Mouse (Mus musculus): ENCODE results near the gene Gm49318. TPM values are rescaled to one million over a fixed set of nuclear protein-coding genes. Genes with fewer than 3 reads are reported as not detected.

Gene Gm49318
- polyA plus RNA-seq, 1 experiment from 2014 or later = not detected

DNA sequence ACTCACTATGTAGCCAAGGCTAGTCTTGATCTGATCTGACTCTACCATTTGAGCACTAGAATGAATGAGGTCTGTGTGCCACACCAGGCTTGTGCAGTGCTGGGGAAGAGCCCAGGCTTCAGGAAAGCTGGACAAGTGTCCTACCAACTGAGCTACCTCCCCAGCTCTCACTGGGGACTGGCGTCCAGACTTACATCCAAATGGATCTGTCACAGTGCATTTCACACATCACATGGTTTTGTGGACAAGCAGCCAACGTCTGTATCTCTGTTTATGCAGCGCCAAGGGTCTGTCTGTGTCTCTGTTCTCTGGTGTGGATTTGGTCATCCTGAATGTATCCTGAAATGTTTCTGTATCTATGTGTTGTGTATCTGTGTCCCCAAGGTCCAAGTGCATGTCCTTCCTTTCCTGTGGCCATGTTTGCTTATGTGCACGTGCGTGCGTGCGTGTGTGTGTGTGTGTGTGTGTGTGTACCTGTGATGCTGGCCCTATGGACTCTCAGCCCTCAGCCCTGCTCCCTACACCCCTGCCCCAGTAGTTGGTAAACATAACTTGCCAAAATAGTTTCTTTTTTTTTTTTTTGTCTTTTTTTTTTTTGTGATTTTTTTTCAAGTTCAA lies 53.7 kb downstream of the Gm49318 start:
- peaks cover 18% of the 10 kb centered on the region for H3K36me3 ChIP-seq
- no peak overlapping the region for H3K4me2 ChIP-seq
- H3K9ac ChIP-seq = no peak overlapping the region
- ATAC-seq (ENCODE audit: insufficient read depth, low FRiP score, low read depth) = no peak
- no peak overlapping the region for H3K4me3 ChIP-seq (replicated peaks)
- no peak overlapping the region for H3K27ac ChIP-seq
- H3K4me1 ChIP-seq = no peaks in the 10 kb centered on the region
- 69% methylated on average over 7 of the region's 7 CpGs for WGBS
- H3K27me3 ChIP-seq (replicated peaks) = no peaks in the 10 kb centered on the region
- H3K9me3 ChIP-seq = no peaks in the 10 kb centered on the region

DNA sequence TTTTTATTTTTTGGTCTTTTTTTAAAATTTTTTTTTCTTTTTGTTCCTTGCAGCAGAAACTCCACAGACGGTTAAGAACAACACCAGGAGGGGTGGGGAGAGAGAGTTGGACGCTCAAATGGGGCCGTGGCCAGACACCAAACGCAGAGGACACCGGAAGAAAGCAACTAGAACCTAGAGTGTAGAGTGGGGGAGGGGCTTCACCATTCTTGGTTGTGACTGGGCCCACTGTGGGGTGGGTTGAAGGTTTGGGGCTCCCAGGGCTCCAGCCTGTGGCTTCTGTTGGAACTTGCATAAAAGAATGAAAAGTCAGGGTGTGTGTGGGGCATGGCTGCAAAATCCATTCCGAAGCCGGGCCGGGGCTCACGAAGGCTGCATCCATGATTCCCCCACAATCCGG lies 54.8 kb downstream of the Gm49318 start:
- WGBS = 63% methylated on average over 10 of the region's 10 CpGs
- H3K27ac ChIP-seq = no peak overlapping the region
- no peak overlapping the region for H3K4me2 ChIP-seq
- ATAC-seq (ENCODE audit: insufficient read depth, low FRiP score, low read depth) = no peak
- H3K36me3 ChIP-seq = peaks cover 28% of the 10 kb centered on the region
- H3K9me3 ChIP-seq = no peaks in the 10 kb centered on the region
- H3K4me1 ChIP-seq = no peaks in the 10 kb centered on the region
- no peak overlapping the region for H3K9ac ChIP-seq
- no peaks in the 10 kb centered on the region for H3K27me3 ChIP-seq (replicated peaks)
- no peak overlapping the region for H3K4me3 ChIP-seq (replicated peaks)

DNA sequence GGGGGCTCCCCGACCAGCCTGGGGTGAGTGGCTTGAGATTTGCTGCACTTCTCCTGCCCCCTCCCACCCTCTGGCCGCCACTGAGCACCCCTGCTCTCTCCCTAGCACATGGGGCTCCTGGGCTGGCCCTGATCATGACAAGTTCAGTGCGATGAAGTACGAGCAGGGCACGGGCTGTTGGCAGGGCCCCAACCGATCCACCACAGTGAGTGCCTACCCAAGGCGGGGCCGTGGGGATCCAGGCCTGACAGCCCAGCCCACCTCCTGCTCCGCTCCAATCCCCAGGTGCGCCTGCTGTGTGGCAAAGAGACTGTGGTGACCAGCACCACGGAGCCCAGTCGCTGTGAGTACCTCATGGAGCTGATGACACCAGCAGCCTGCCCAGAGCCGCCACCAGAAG lies 58.3 kb downstream of the Gm49318 start:
- Histone ChIP-seq H3K36me3 (peaks cover 61% of the 10 kb centered on the region), H3K4me1 (no peaks in the 10 kb centered on the region), H3K4me2 (no peak overlapping the region), H3K4me3 (replicated peaks) (no peak overlapping the region), H3K27ac (no peak overlapping the region), H3K27me3 (replicated peaks) (no peaks in the 10 kb centered on the region), H3K9ac (no peak overlapping the region), H3K9me3 (no peaks in the 10 kb centered on the region)
- WGBS = 93% methylated on average over 13 of the region's 13 CpGs
- ATAC-seq (ENCODE audit: insufficient read depth, low FRiP score, low read depth) = no peak

DNA sequence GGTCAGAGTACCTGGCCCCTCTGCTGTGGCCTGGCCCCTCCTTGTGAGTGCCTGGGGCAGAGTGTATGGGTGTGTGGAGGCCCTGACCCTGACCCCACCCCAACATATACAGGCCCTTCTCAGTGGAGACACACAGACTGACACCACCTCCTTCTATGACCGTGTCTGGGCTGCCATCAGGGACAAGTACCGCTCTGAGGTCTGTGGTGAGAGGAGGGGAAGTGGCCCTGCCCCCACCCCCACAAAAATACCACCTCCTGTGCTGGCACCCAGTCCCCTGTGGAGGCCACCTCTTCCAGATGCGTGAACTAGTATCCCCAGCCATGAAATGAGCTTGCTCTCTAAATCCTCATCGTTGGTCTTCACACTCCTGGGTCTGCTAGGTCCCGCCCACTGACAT lies 60.0 kb downstream of the Gm49318 start:
- Histone ChIP-seq H3K9ac (no peak overlapping the region), H3K4me2 (no peak overlapping the region), H3K27me3 (replicated peaks) (no peaks in the 10 kb centered on the region), H3K36me3 (peaks cover 74% of the 10 kb centered on the region), H3K4me3 (replicated peaks) (no peak overlapping the region), H3K9me3 (no peaks in the 10 kb centered on the region), H3K27ac (no peak overlapping the region), H3K4me1 (no peaks in the 10 kb centered on the region)
- 86% methylated on average over 5 of the region's 5 CpGs for WGBS
- no peak for ATAC-seq (ENCODE audit: insufficient read depth, low FRiP score, low read depth)

DNA sequence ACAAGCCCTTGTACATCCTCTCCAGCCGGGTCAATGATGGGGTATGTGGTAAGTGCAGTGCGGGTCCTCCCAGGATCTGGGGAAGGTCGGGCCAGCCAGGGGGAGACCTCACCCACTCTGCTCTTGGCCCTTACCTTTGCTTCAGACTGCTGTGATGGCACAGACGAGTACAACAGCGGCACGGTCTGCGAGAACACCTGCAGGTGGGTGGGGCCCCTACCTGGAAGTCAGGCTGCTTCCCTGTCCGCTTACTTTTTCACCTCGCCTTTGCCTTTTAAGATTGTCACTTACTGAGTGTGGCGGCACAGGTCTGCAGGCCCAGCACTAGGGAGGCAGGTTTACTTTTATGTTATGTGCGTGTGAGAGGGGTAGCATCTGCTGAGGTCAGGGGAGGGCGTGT lies 66.5 kb downstream of the Gm49318 start:
- ATAC-seq (ENCODE audit: insufficient read depth, low FRiP score, low read depth) = no peak
- no peaks in the 10 kb centered on the region for H3K9me3 ChIP-seq
- 87% methylated on average over 12 of the region's 12 CpGs for WGBS
- H3K27me3 ChIP-seq (replicated peaks) = no peaks in the 10 kb centered on the region
- H3K36me3 ChIP-seq = peaks cover 38% of the 10 kb centered on the region
- no peak overlapping the region for H3K4me2 ChIP-seq
- H3K27ac ChIP-seq = no peak overlapping the region
- peaks cover 22% of the 10 kb centered on the region for H3K4me1 ChIP-seq
- no peak overlapping the region for H3K4me3 ChIP-seq (replicated peaks)
- H3K9ac ChIP-seq = no peak overlapping the region

DNA sequence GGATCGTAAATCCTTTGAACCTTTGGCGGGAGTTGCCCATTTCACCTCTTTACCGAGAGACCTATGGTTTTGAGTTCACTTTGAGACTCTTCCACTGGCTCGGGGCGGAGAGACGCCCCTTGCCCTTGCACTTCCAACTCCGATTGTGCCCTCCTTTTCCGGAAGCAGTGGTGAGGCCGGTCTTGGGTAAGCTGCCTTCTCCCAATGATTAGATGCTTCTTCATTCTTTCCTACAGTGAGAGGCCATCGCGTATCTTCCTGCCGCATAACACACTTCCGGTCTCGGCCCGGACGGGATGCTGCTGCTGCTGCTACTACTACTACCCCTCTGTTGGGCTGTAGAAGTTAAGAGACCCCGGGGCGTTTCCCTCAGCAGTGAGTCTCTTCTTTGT lies 67.9 kb downstream of the Gm49318 start:
- Histone ChIP-seq H3K27me3 (replicated peaks) (no peaks in the 10 kb centered on the region), H3K9me3 (no peaks in the 10 kb centered on the region), H3K4me1 (peaks cover 22% of the 10 kb centered on the region), H3K36me3 (peaks cover 25% of the 10 kb centered on the region; the same call in 1 of the 2 replicates), H3K4me2 (peak overlapping the region; percentile 84), H3K27ac (peak overlapping the region; percentile 63), H3K9ac (peak overlapping the region; percentile 45; the same call in 1 of the 2 replicates), H3K4me3 (replicated peaks) (peak overlapping the region; percentile 74)
- WGBS = under 1% methylated on average over 18 of the region's 18 CpGs
- ATAC-seq (ENCODE audit: insufficient read depth, low FRiP score, low read depth) = no peak

DNA sequence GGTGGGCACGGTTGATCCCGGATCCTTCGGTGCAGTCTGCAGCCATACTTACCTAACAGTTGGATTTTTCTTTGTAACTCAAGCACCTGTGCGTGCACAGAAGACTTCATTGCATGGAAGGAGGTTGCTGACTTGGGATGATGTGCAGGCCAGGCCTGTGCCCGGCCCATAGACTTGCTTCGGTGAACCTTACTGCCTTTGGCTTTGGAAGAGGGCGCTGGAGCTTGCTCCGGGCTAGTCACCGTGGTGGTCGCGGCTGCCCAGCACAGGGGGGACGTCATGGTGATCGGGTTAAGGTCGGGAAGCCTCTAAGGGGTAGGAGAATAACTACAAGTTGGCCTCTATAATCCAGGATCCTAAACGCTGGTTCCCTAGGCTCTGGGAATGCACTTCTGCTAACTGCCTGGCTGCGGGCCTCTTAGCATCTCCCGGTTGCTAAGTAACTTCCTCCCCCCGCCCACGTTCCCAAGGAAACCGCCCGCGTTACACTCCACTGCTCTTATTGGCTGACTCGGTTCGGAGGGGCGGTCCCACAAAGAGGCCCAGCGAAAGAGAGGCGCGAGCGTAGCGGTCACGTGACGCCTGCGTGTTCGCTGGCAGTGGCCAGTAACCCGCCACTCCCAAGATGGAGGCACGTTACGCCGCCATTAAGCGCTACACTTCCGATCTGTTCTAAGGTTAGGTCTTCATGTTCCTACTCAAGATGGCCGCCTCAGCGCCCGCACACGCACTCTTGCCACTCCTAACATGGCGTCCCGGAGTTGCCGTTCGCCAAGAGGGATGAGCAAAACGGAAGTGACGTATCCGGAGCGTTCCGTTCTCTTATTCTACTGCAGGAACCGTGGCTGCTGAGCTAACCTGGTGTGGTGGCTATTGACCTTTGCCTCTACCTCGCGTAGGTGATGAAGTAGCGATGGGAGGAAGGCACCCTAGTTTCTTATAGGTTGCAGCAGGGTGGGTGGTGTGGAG lies 68.6 kb downstream of the Gm49318 start, which contains the start of the genes Ccdc151 and Prkcsh:
Ccdc151 (minus strand) TSS at position 441 of the 969 bp plus-strand sequence.
Prkcsh (plus strand) TSS at position 613 of the 969 bp plus-strand sequence.
- peaks cover 22% of the 10 kb centered on the region for H3K4me1 ChIP-seq
- peaks cover 20% of the 10 kb centered on the region; the same call in 1 of the 2 replicates for H3K36me3 ChIP-seq
- H3K27me3 ChIP-seq (replicated peaks) = no peaks in the 10 kb centered on the region
- H3K4me3 ChIP-seq (replicated peaks) = peak within 1 kb of the TSS; percentile 74
- H3K4me2 ChIP-seq = peak within 1 kb of the TSS; percentile 84
- peak within 1 kb of the TSS; percentile 63 for H3K27ac ChIP-seq
- H3K9ac ChIP-seq = peak within 1 kb of the TSS; percentile 45; the same call in 1 of the 2 replicates
- peak; percentile 100 for ATAC-seq (ENCODE audit: insufficient read depth, low FRiP score, low read depth)
- 7% methylated on average over 57 of the region's 57 CpGs for WGBS
- H3K9me3 ChIP-seq = no peaks in the 10 kb centered on the region

DNA sequence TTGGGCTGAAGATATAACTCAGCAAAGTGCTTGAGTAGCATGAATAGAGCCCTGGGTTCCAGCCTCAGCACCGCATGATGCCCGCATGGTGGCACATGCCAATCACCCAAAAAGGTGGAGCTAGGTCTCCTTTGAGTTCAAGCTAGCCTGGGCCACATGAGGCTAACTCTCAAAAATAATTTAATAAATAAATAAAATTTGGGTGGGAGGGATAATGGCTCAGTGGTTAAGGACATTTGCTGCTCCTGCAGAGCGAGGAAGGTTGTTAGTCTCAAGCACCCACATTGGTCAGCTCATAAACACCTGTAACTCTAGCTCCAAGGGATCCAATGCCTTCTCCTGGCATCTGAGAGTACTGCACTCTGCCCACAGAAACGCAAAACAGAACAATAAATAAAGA lies 69.4 kb downstream of the Gm49318 start:
- Histone ChIP-seq H3K27ac (no peak overlapping the region), H3K36me3 (peaks cover 14% of the 10 kb centered on the region; the same call in 1 of the 2 replicates), H3K4me2 (no peak overlapping the region), H3K9me3 (no peaks in the 10 kb centered on the region), H3K27me3 (replicated peaks) (no peaks in the 10 kb centered on the region), H3K4me1 (peaks cover 22% of the 10 kb centered on the region), H3K9ac (no peak overlapping the region), H3K4me3 (replicated peaks) (no peak overlapping the region)
- 80% methylated on average over 4 of the region's 4 CpGs for WGBS
- no peak for ATAC-seq (ENCODE audit: insufficient read depth, low FRiP score, low read depth)

DNA sequence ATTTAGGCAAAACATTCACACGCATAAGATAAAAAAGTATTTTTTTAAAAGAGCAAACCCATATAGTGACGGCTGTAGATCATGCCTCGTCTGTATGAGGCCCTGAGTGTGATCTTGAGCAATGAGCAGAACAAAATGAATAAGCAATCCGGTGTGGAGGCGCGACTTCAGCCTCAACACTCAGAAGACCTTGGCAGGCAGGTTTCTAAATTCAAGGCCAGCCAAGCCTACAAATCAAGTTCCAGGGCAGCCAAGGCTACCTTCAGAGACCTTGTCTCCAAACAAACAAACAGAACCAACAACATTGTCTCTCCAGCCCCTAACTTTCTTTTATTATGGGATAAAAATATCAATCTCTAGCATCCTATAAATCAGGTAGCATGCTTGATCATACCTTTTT lies 70.8 kb downstream of the Gm49318 start:
- Histone ChIP-seq H3K27me3 (replicated peaks) (no peaks in the 10 kb centered on the region), H3K9me3 (no peaks in the 10 kb centered on the region), H3K4me1 (peaks cover 22% of the 10 kb centered on the region), H3K9ac (no peak overlapping the region), H3K36me3 (0 out of 2 replicates have a peak, but pooled peaks cover 8% of the 10 kb centered on the region), H3K27ac (no peak overlapping the region), H3K4me2 (no peak overlapping the region), H3K4me3 (replicated peaks) (no peak overlapping the region)
- ATAC-seq (ENCODE audit: insufficient read depth, low FRiP score, low read depth) = no peak
- 90% methylated on average over 6 of the region's 6 CpGs for WGBS

DNA sequence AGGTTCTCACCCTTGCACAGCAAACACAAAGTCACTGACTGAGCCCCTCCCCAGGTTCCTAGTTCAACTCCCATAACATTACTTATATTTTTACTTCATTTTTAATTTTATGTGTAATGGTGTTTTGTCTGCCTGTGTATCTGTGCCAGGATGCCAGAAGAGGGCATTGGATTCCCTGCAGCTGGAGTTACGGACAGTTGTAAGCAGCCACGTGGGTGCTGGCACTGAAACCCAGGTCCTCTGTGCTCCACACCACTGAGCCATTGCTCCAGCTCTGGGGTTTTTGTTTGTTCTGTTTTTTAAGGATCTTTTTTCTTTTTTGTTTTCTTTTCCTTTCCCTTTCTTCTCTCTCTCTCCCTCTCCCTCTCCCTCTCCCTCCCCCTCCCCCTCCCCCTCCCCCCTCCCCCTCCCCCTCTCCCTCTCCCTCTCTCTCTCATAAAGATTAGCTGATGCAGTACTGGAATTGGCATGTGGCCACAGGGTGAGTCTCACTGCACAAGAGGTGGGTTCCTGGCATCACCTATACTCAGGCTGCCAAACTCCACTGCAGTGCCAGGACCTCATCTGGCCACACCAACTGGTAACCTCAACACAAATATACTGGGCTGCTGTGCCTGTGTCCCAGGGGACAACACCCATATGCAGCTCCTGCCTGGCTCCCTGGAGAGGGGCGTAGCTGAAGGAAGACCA lies 74.7 kb downstream of the Gm49318 start:
- Histone ChIP-seq H3K4me2 (no peak overlapping the region), H3K4me1 (no peaks in the 10 kb centered on the region), H3K9me3 (no peaks in the 10 kb centered on the region), H3K4me3 (replicated peaks) (no peak overlapping the region), H3K27ac (no peak overlapping the region), H3K27me3 (replicated peaks) (peaks cover 10% of the 10 kb centered on the region), H3K9ac (no peak overlapping the region), H3K36me3 (no peaks in the 10 kb centered on the region)
- 75% methylated on average over 3 of the region's 3 CpGs for WGBS
- no peak for ATAC-seq (ENCODE audit: insufficient read depth, low FRiP score, low read depth)

DNA sequence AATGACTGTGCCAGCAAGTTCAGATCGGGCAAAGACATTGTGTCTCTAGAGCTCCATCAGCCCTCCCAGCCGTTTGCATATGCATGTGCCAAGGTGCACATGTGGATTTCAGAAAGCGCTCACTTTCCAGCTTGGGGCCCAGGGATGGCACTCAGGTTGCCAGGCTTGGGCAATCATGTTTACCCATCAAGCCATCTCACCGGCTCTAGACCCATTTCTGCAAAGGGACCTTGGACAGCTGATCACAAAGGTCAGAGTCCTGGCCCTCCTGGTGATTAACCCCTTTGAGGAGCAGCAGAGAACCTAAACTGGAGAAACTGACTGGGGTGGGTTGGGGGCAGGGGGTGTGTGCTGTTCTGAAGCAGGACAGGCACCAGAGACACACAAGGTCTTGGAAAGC lies 78.8 kb downstream of the Gm49318 start:
- no peak for ATAC-seq (ENCODE audit: insufficient read depth, low FRiP score, low read depth)
- Histone ChIP-seq H3K4me2 (no peak overlapping the region), H3K27ac (no peak overlapping the region), H3K27me3 (replicated peaks) (peaks cover 50% of the 10 kb centered on the region), H3K4me1 (peaks cover 24% of the 10 kb centered on the region), H3K9ac (no peak overlapping the region), H3K9me3 (no peaks in the 10 kb centered on the region), H3K36me3 (no peaks in the 10 kb centered on the region), H3K4me3 (replicated peaks) (no peak overlapping the region)
- 68% methylated on average over 4 of the region's 4 CpGs for WGBS
